Mouse (Mus musculus) left cerebral cortex, postnatal 14 days (tissue): Measurements from ENCODE around the gene Zdhhc8. TPM values are rescaled to one million over a fixed set of nuclear protein-coding genes. Genes with fewer than 3 reads are reported as not detected.

Source experiments
- DNase-seq, 2 experiments: peaks; one replicate each; pipeline ENCODE4 v3.0.0; 2021 to 2022; ENCODE audit warnings: low spot score in 2 of 2, mixed read lengths in 1 of 2
- intact Hi-C: fragments of 180-260 bp; cut with DNase I; formaldehyde crosslinking; loops from one replicate; pipeline ENCODE4 v1.15.1; 2025
- microRNA-seq, 2 experiments: library from miRNA; unstranded; fragments of <30 nt; microRNA quantifications; one replicate each; pipeline ENCODE4 v1.2.0; 2022
- total RNA-seq, 2 experiments: library from RNA; stranded (reverse); gene quantifications; 2 replicates each; pipeline ENCODE4 v1.2.3; 2021

Gene Zdhhc8
- total RNA-seq, 2 experiments from 2014 or later, result 151 to 155 TPM

DNA sequence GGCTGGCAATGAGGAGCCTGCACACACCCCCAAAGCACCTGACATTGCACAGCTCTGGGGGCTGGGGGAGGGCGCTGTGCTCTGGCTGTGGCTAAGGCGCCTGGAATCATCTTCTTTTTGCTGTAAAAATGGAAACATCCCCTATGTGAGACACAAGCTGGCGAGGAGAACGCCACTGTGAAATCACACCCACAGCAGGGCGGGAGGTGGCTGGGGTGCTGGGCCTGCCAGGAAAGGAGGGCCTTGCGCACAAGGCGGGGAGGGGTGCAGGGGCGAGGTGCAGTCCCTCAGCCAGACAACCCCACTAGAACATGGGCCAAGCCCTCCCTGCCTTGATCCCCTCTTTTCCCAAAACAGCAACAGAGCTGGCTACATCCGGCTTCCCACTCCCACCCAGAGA lies 61.7 kb downstream of the Zdhhc8 start:
- peak; percentile 67 to 83 for DNase-seq
- intact Hi-C loops, result no loop called here

DNA sequence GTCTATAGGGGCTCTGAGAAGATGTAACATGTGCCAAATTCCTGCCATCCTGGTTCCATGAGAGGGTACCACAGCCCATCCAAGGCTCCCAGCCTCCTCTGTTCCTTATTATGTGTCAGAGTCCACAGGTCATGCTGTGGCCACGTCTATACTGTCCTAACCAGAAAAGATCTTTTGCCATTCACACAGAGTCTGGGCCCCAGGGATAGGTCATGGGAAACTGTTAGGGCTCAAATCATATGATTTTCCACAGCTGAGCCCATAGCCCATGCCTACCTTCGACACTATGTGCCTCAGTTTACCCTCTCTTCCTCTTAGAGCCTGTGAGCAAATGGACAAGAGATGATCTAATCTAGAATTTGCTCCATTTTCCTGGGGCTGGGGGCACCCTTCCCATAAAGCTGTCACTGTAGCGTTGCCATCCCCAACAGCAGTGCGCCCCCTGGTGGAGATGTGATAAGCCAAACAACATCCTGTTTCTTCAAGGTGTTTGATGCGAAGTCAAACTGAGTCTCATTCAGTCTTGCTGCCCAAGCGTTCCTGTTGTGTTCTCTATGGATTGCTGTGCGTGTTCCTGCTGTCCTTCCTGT lies 62.6 kb downstream of the Zdhhc8 start:
- peak; percentile 84 to 88 for DNase-seq
- intact Hi-C loops, result loop anchor here (1.0 kb wide), 1 partner anchor 45 kb away; the partner anchor contains the start of gene Rtn4r

Small RNA genes within 50 kb of the gene (microRNA-seq; reads per million reads assigned to microRNA genes)
- 0 reads per million in 2 experiments for gene Gm24572
- gene Mir1306, result 255 to 258 reads per million in 2 experiments

Other genes starting within 250 kb of the Zdhhc8 start
- 100 to 1,000 TPM; 103 to 111 TPM for gene Dgcr6, start 182.3 kb downstream of the Zdhhc8 start, total RNA-seq
- gene Prodh, start 144.9 kb downstream of the Zdhhc8 start, total RNA-seq, result 10 to 100 TPM; 27.1 to 33.7 TPM
- 100 to 1,000 TPM; 105 to 118 TPM for gene Rtn4r, start 107.5 kb downstream of the Zdhhc8 start, total RNA-seq
- gene Ccdc188, start 17.3 kb downstream of the Zdhhc8 start, total RNA-seq, result not detected
- 10 to 100 TPM; 42.1 to 50.2 TPM for gene Trmt2a, start 13.5 kb upstream of the Zdhhc8 start, total RNA-seq
- gene Ranbp1, start 13.6 kb upstream of the Zdhhc8 start, total RNA-seq, result 100 to 1,000 TPM in 1 of 2 experiments, 10 to 100 TPM in 1; 88.1 to 106 TPM
- gene Gm49776, start 23.2 kb upstream of the Zdhhc8 start, total RNA-seq, result not detected
- gene Dgcr8, start 54.1 kb upstream of the Zdhhc8 start, total RNA-seq, result 10 to 100 TPM; 38.2 to 44.9 TPM
- 100 to 1,000 TPM; 122 to 135 TPM for gene Tango2, start 113.0 kb upstream of the Zdhhc8 start, total RNA-seq
- 10 to 100 TPM; 41.4 to 42.3 TPM for gene Arvcf, start 113.0 kb upstream of the Zdhhc8 start, total RNA-seq
- gene Txnrd2, start 191.2 kb upstream of the Zdhhc8 start, total RNA-seq, result 10 to 100 TPM; 18.9 to 25.2 TPM
- 10 to 100 TPM; 74.2 to 80.8 TPM for gene Comt, start 191.7 kb upstream of the Zdhhc8 start, total RNA-seq